Mouse (Mus musculus) midbrain, postnatal 0 days (tissue): ENCODE measurements at regions not wholly inside any gene's neighbourhood (a gene's known extent, or its start where the extent isn't known, plus 50 kb on each side); places are given as distances from the start of the nearest gene placed in this dataset.

ENCODE experiments used
- ATAC-seq: fragments of 200-750 bp; cut with Nextera tagmentation; 2 replicates; pipeline ENCODE4 v1.8.0; 2017; ENCODE audit warnings: moderate number of reproducible peaks, mild to moderate bottlenecking, moderate TSS enrichment, moderate library complexity; ENCODE audit not compliant: low FRiP score
- DNase-seq: peaks from one replicate; pipeline ENCODE4 v3.0.0-alpha.2; 2015; ENCODE audit warnings: low spot score
- H3K27ac ChIP-seq: fragments of 300-500 bp; sonication (generic); 2 replicates; pipeline ENCODE4 v1.5.1; 2014; ENCODE audit warnings: low read depth, mild to moderate bottlenecking, low read length, mixed read lengths
- H3K27me3 ChIP-seq: fragments of 300-500 bp; sonication (generic); 2 replicates; pipeline ENCODE4 v1.6.1; 2014; ENCODE audit warnings: low read length, control low read depth, mixed read lengths; ENCODE audit not compliant: insufficient read depth
- H3K36me3 ChIP-seq: fragments of 300-500 bp; sonication (generic); 2 replicates; pipeline ENCODE4 v1.6.1; 2014; ENCODE audit warnings: low read length, control low read depth, mixed read lengths; ENCODE audit not compliant: insufficient read depth
- H3K4me1 ChIP-seq: fragments of 300-500 bp; sonication (generic); 2 replicates; pipeline ENCODE4 v1.6.1; 2014; ENCODE audit warnings: mild to moderate bottlenecking, control low read depth, antibody characterized with exemption, low read length, mixed read lengths; ENCODE audit not compliant: insufficient read depth
- H3K4me2 ChIP-seq: fragments of 300-500 bp; sonication (generic); 2 replicates; pipeline ENCODE4 v1.6.1; 2014; ENCODE audit warnings: low read depth, mild to moderate bottlenecking, low read length, mixed read lengths; ENCODE audit not compliant: poor library complexity, severe bottlenecking
- H3K4me3 ChIP-seq: fragments of 300-500 bp; sonication (generic); 2 replicates; pipeline ENCODE4 v1.5.1; 2014; ENCODE audit warnings: low read depth, mild to moderate bottlenecking, low read length, moderate library complexity
- H3K9ac ChIP-seq: fragments of 300-500 bp; sonication (generic); replicated peaks from 2 replicates; pipeline ENCODE4 v1.6.1; 2014; ENCODE audit warnings: mild to moderate bottlenecking, low read length, moderate library complexity, mixed read lengths; ENCODE audit not compliant: poor library complexity, severe bottlenecking
- H3K9me3 ChIP-seq: fragments of 300-500 bp; sonication (generic); 2 replicates; pipeline ENCODE4 v1.6.1; 2016; ENCODE audit warnings: low read length, control low read depth
- CTCF ChIP-seq: IDR thresholded peaks from 2 replicates; pipeline ENCODE4 v1.5.1; 2016; ENCODE audit warnings: antibody characterized with exemption, mild to moderate bottlenecking
- WGBS: fragments of 180-500 bp; shearing (Covaris S2); extraction: QIAGEN DNeasy Blood & Tissue Kit; methylation state at CpG from one replicate; pipeline ENCODE4 v1.1.7; 2014; 5-methylcytosine and 5-hydroxymethylcytosine counted together

GRCm38 (mm10) chr11:6889660-6890185 lies 52.3 kb upstream of the Gm11983 start:
- no peak for TF ChIP-seq CTCF
- DNase-seq (peak; percentile 74), ATAC-seq (no peak; the same call in 1 of the 2 replicates)
- WGBS: 68% methylated on average over 8 of the region's 8 CpGs
- Histone ChIP-seq H3K4me1 (no peaks in the 10 kb centered on the region), H3K4me3 (no peak overlapping the region), H3K4me2 (no peak overlapping the region), H3K9me3 (no peaks in the 10 kb centered on the region), H3K9ac (no peak overlapping the region), H3K27me3 (no peaks in the 10 kb centered on the region), H3K36me3 (no peaks in the 10 kb centered on the region), H3K27ac (no peak overlapping the region)

GRCm38 (mm10) chr11:6889120-6889519 lies 51.7 kb upstream of the Gm11983 start:
- TF ChIP-seq CTCF: no peak
- H3K4me3 ChIP-seq: no peak overlapping the region
- no peak overlapping the region for H3K9ac ChIP-seq

More at GRCm38 (mm10) chr11:6889120-6889519, 51.7 kb upstream of the Gm11983 start:
- DNase-seq: no peak
- 90% methylated on average over 5 of the region's 5 CpGs for WGBS
- no peaks in the 10 kb centered on the region for H3K4me1 ChIP-seq
- no peaks in the 10 kb centered on the region for H3K27me3 ChIP-seq
- no peak for ATAC-seq
- H3K27ac ChIP-seq: no peak overlapping the region
- H3K9me3 ChIP-seq: no peaks in the 10 kb centered on the region
- H3K36me3 ChIP-seq: no peaks in the 10 kb centered on the region
- H3K4me2 ChIP-seq: no peak overlapping the region
